Mouse (Mus musculus): ENCODE measurements around the gene Tmprss15. TPM values are rescaled to one million over a fixed set of nuclear protein-coding genes. Genes with fewer than 3 reads are reported as not detected.

Tmprss15 gene
- not detected for polyA plus RNA-seq (2015; fragmentation: Illumina TruSeq; extraction: RNeasy Lipid Tissue Mini Kit (QIAGEN cat#74804); ENCODE audit: insufficient read depth, low read depth, low replicate concordance)

GRCm38 (mm10) chr16:79090997-79091396 is at the start of gene Tmprss15:
Gene Tmprss15 (minus strand): TSS chr16:79091097.

DNA sequence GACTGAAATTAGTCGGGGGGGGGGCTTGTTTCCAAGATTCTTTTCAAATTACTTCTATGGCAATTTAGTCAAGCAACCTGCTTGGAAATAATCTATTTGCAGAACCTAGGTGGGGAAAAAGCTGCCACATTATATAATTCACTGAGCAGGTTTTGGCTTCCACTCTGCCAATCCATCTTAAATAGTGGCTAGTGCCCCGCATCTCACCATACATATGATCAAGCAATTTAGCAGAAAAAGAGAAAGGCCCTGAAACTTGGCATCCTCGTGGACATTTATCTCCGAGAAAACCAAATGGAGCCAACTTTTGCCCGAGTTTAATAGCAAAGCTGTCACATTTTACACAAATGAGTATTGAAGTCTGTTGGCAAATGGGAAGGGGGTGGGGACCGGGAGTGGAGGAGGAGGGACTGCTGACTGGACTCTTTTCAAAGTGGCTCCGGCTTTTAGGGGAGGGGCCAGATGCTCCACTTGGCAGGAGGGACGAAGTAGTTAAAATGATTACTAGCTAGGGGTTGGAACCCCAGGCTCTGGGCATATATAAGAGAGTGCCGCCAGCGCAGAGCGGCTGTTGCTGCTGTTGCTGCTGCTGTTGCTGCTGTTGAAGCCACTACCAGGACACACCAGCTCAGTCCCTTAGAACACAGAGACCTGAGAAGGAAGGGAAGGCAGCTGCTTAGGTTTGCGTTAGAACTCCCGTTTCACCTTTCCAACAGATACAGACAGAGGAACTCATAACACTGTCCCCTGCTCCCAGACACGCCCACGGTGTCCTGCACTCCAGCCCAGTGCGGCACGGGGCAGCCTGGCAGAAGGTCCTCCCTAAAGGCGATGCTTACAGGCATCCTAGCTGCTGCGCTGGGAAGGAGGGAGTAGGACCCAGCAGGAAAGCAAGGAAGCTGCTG is 160.3 kb downstream of the Tmprss15 start, which contains the start of gene Chodl:
Gene Chodl (plus strand): TSS at position 567 of the 905 bp plus-strand sequence.

Other genes with a start within 250 kb of the Tmprss15 start
- gene Chodl, start 160.1 kb downstream of the Tmprss15 start, polyA plus RNA-seq (2015; fragmentation: Illumina TruSeq; extraction: RNeasy Lipid Tissue Mini Kit (QIAGEN cat#74804); ENCODE audit: insufficient read depth, low read depth, low replicate concordance): 0.68 TPM